Comparison of ENCODE assay signal across 8 mouse cellular contexts in genomic region chr8:22192660-22193431, GRCm38 (mm10). TPM values are rescaled to one million over a fixed set of nuclear protein-coding genes. Genes with fewer than 3 reads are reported as not detected.
DNase-seq lines count a peak whose midpoint lies in the region; ATAC-seq and TF ChIP-seq lines count a peak whose summit lies in the region.

TSS of gene Vps36 (plus strand) at chr8:22192809.

- intact Hi-C loops in heart, postnatal 25 days (cut with DNase I) = loop anchor here (1.0 to 5.0 kb wide), 4 partner anchors 36 to 184 kb away; no protein-coding TSS in a partner anchor

- H3K4me1 ChIP-seq in forebrain, embryonic 15.5 days = peaks cover 15% of the 10 kb centered on the region
- H3K4me1 ChIP-seq in lung, adult 2 months (ENCODE audit: control insufficient read depth, insufficient read depth, low read length) = peaks cover 4% of the 10 kb centered on the region

- ATAC-seq in forebrain, embryonic 15.5 days (replicated peaks) = peak; percentile 95
- peak; percentile 81 for ATAC-seq in neutrophil, adult 5-6 weeks (ENCODE audit: extremely low read depth, insufficient number of reproducible peaks, low FRiP score, poor library complexity, severe bottlenecking)

- no peaks in the 10 kb centered on the region for H3K36me3 ChIP-seq in forebrain, embryonic 15.5 days

- peak within 1 kb of the TSS; percentile 95 for H3K27ac ChIP-seq in forebrain, embryonic 15.5 days (replicated peaks)

- TF ChIP-seq POLR2A in lung, adult 2 months (IDR thresholded peaks at IDR 0.05; ENCODE audit: borderline replicate concordance, extremely low read depth, low read depth, low read length) = peak; percentile 61; the same call in 1 of the 2 replicates

- H3K4me2 ChIP-seq in forebrain, embryonic 15.5 days (replicated peaks) = peak within 1 kb of the TSS; percentile 79

- TF ChIP-seq CTCF in lung, adult 2 months (IDR thresholded peaks at IDR 0.05; ENCODE audit: insufficient read depth, low read length) = peak; percentile 69

- H3K4me3 ChIP-seq in forebrain, embryonic 15.5 days = peak within 1 kb of the TSS; percentile 85
- peak within 1 kb of the TSS; percentile 88 for H3K4me3 ChIP-seq in lung, adult 2 months (replicated peaks; ENCODE audit: extremely low read depth, low read depth, low read length)

- no peaks in the 10 kb centered on the region for H3K9me3 ChIP-seq in forebrain, embryonic 15.5 days

- DNase-seq in ES-CJ7 (ENCODE audit: low read depth, low spot score) = peak; percentile 79
- DNase-seq in cerebellum, adult 11 months = peak; percentile 89
- DNase-seq in heart, postnatal 25 days (ENCODE audit: low spot score) = peak; percentile 80
- peak; percentile 78 to 90 for DNase-seq in layer of hippocampus, adult 18-20 months (ENCODE audit: low spot score in 2 of 2)
- peak; percentile 92 for DNase-seq in lung, adult 2 months
- peak; percentile 63 to 69 for DNase-seq in thymus, adult 18-20 months

- under 1% methylated on average over 65 of the region's 73 CpGs for WGBS in forebrain, embryonic 15.5 days
- WGBS in lung, adult 2 months = under 1% methylated on average over 73 of the region's 73 CpGs

- H3K9ac ChIP-seq in forebrain, embryonic 15.5 days (replicated peaks) = peak within 1 kb of the TSS; percentile 95

- H3K27me3 ChIP-seq in forebrain, embryonic 15.5 days = 0 out of 2 replicates have a peak, but pooled peaks cover 4% of the 10 kb centered on the region

RNA-seq across cellular contexts. Expression of gene Vps36, which starts in this region (rescaled TPM):
- 41.4 TPM in 2 replicates for polyA plus RNA-seq in forebrain, embryonic 15.5 days (2015; fragmentation: Nextera tagmentation; extraction: Ambion mirVana)
- 10 to 100 TPM; 27.4 to 27.7 TPM for total RNA-seq in heart, postnatal 25 days (2021)
- 10 to 100 TPM; 23.7 to 25.5 TPM for total RNA-seq in layer of hippocampus, adult 18-20 months (2021)
- 10.1 and 14.6 TPM in 2 replicates for polyA plus RNA-seq in lung, adult 2 months (2012; rRNA removed)
- total RNA-seq in neutrophil, adult 5-6 weeks (2017) = 42.8 and 44.5 TPM in 2 replicates

Comparison
In these comparisons a context has a peak if more than half of its experiments do, and no peak if none do; other contexts are left out.
1. Peak in every context shown above with its lines: DNase-seq, ATAC-seq, H3K4me3 ChIP-seq and H3K27ac ChIP-seq.